2 mouse cellular contexts compared by ENCODE assay signal in genomic region chr6:124661156-124661806, GRCm38 (mm10).
TF ChIP-seq lines count a peak whose summit lies in the region.

No protein-coding gene starts in this region.

TF ChIP-seq in CH12.LX, 34 proteins besides CTCF, POLR2A, EP300 and RAD21:
- TF ChIP-seq KAT2A (IDR thresholded peaks at IDR 0.05; ENCODE audit: insufficient replicate concordance, low read length) (no peak), MXI1 (IDR thresholded peaks at IDR 0.05; ENCODE audit: low read depth, low read length) (no peak), GABPA (IDR thresholded peaks at IDR 0.05; ENCODE audit: insufficient replicate concordance, low read depth, low read length) (no peak), SIN3A (IDR thresholded peaks at IDR 0.05; ENCODE audit: low read length) (peak; percentile 19; the same call in 1 of the 2 replicates), IRF4 (IDR thresholded peaks at IDR 0.05; ENCODE audit: low read depth, low read length) (peak; percentile 94), ZKSCAN1 (IDR thresholded peaks at IDR 0.05; ENCODE audit: borderline replicate concordance, low read depth, low read length) (no peak), MAX (IDR thresholded peaks at IDR 0.05; ENCODE audit: low read length) (no peak), UBTF (IDR thresholded peaks at IDR 0.05; ENCODE audit: low read depth, low read length) (no peak), ZC3H11A (IDR thresholded peaks at IDR 0.05; ENCODE audit: low read depth, low read length) (no peak), MAZ (IDR thresholded peaks at IDR 0.05; ENCODE audit: low read depth, low read length) (no peak), SMC3 (IDR thresholded peaks at IDR 0.05; ENCODE audit: low read depth, low read length) (no peak), USF2 (conservative IDR thresholded peaks at IDR 0.05; ENCODE audit: low read depth, low read length) (no peak), MAFK (IDR thresholded peaks at IDR 0.05; ENCODE audit: insufficient replicate concordance, low read length) (no peak), RCOR1 (conservative IDR thresholded peaks at IDR 0.05; ENCODE audit: low read depth, low read length) (no peak), JUND (conservative IDR thresholded peaks at IDR 0.05; ENCODE audit: low read depth, low read length) (peak; percentile 98), TCF12 (IDR thresholded peaks at IDR 0.05; ENCODE audit: low read depth, low read length) (0 out of 2 replicates have a peak, but pooled peaks have one; percentile 13), ZNF384 (IDR thresholded peaks at IDR 0.05; ENCODE audit: low read depth, low read length) (peak; percentile 89), PAX5 (IDR thresholded peaks at IDR 0.05; ENCODE audit: low read length) (no peak), HCFC1 (IDR thresholded peaks at IDR 0.05; ENCODE audit: low read depth, low read length) (no peak), ELF1 (IDR thresholded peaks at IDR 0.05; ENCODE audit: low read depth, low read length) (no peak), NRF1 (IDR thresholded peaks at IDR 0.05; ENCODE audit: low read depth, low read length) (no peak), MEF2A (IDR thresholded peaks at IDR 0.05; ENCODE audit: borderline replicate concordance, low read depth, low read length) (peak; percentile 65; the same call in 1 of the 2 replicates), CHD1 (IDR thresholded peaks at IDR 0.05; ENCODE audit: low read depth, low read length) (no peak), JUN (IDR thresholded peaks at IDR 0.05; ENCODE audit: insufficient read depth, low read depth, low read length) (peak; percentile 84), USF1 (IDR thresholded peaks at IDR 0.05; ENCODE audit: low read depth, low read length) (no peak), POLR2AphosphoS2 (IDR thresholded peaks at IDR 0.05; ENCODE audit: low read depth, low read length) (no peak), MYC (IDR thresholded peaks at IDR 0.05; ENCODE audit: low read depth, low read length) (peak; percentile 37; the same call in 1 of the 2 replicates), ETS1 (conservative IDR thresholded peaks at IDR 0.05; ENCODE audit: low read depth, low read length) (peak; percentile 78), CHD2 (IDR thresholded peaks at IDR 0.05; ENCODE audit: low read length) (no peak), ZMIZ1 (IDR thresholded peaks at IDR 0.05; ENCODE audit: low read depth, low read length) (no peak), BHLHE40 (IDR thresholded peaks at IDR 0.05; ENCODE audit: low read depth, low read length) (peak; percentile 66), NELFE (IDR thresholded peaks at IDR 0.05; ENCODE audit: low read depth, low read length) (no peak), E2F4 (IDR thresholded peaks at IDR 0.05; ENCODE audit: insufficient replicate concordance, low read depth, low read length) (no peak), TBP (conservative IDR thresholded peaks at IDR 0.05; ENCODE audit: low read depth, low read length) (no peak)

TF ChIP-seq in MEL, 35 proteins besides CTCF, POLR2A, EP300 and RAD21:
- TF ChIP-seq MEF2A (IDR thresholded peaks at IDR 0.05; ENCODE audit: extremely low read depth, insufficient replicate concordance, low read depth, low read length, poor library complexity, severe bottlenecking) (no peak), GATA1 (IDR thresholded peaks at IDR 0.05; ENCODE audit: low read depth, low read length) (peak; percentile 45), ETS1 (IDR thresholded peaks at IDR 0.05; ENCODE audit: low read depth, low read length) (0 out of 2 replicates have a peak, but pooled peaks have one; percentile 25), ELF1 (IDR thresholded peaks at IDR 0.05; ENCODE audit: low read depth, low read length) (0 out of 2 replicates have a peak, but pooled peaks have one; percentile 1)
